Mouse (Mus musculus) testis, adult 10 weeks (tissue): Measurements from ENCODE around the gene Thap2. TPM values are rescaled to one million over a fixed set of nuclear protein-coding genes. Genes with fewer than 3 reads are reported as not detected.

Experiments
- polyA plus RNA-seq: library from polyadenylated mRNA; stranded (reverse); fragments of 350-450 nt; fragmentation: Illumina TruSeq; extraction: RNeasy Lipid Tissue Mini Kit (QIAGEN cat#74804); gene quantifications from one replicate; pipeline ENCODE4 v1.2.3, GENCODE M21; 2014; ENCODE audit warnings: low read depth, low replicate concordance

Thap2 gene
- 5.2 TPM for polyA plus RNA-seq

DNA sequence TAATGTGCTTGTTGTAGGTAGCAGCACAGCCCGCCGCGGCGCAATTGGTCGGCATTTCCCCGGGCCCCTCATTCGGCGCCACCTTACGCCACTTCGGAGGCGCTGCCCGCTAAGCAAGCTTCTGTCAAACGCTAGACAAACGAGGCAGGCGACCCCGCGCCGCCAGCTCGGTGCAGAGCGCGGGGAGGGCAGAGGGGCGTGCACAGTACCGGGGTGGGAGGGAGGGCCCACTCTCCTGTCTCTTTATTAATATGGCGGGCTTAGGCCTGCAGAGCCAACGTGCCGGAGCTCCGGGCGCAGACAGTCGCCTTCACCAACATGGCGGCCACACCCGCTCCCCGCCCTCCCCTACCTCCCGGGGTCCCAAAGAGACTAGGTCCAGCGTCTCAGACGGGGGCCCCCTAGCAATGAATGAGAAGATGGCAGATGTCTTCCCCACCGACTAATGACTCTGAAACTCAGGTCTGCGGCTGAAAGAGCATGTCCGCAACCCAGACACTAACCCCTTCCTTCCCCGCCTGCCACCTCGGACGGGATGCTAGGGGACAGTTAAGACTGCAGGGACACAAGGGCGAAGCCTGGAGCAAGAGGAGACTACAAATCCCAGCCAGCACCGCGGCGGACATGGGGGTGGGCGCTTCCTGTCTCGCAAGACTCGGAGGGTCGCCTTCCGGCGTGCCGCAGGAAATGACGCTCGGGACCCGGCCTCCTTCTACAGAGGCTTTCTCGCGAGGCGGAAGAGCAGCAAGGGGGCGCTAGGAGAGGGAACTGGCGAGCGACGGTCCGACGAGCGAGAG, at the start of gene Thap2, which contains the start of gene Zfc3h1:
TSS of gene Thap2 (minus strand) at position 223 of the 797 bp plus-strand sequence.
TSS of gene Zfc3h1 (plus strand) at position 739 of the 797 bp plus-strand sequence.

DNA sequence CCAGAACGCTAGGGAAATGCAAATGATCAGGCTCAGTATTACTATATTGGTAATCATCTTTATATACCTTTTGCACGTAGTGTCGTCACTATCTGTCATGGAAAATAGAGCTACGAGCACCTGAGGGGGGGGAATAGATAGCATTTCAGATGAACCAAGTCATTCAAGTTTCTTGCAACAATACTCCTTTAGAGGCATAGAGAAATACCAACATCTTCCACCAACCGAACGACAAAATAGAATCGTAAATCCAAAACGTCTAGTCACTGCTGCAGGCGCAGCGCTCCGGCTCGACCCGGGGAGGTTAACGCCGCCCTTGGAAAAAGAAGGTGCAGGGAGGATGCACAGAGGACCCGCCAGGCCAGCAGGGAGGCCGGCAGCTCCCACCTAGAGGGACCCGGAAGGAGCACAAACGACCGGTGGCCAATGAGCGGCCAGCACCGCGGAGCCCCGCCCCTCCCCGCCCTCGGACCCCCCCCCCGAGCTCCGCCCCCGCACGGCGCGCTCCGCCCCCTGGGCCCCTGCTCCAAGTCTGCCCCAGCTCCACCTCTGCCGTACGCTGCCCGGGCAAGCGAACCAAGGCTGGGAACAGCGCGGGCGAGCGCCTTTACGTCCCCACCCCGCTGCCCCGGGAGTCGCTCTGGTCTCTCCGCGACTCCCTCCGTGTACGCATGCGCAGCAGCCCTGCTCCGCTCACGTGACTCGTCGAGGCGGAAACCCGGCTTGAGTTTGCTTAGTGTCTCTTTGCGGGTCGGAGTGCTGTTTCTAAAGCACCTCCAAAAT, 22.2 kb downstream of the Thap2 start, which contains the start of gene Tmem19:
TSS of gene Tmem19 (minus strand) at position 662 of the 783 bp plus-strand sequence.

Other genes with a start within 250 kb of the Thap2 start
- gene Tph2, start 199.4 kb downstream of the Thap2 start, polyA plus RNA-seq: 0.20 TPM
- gene Tbc1d15, start 133.0 kb downstream of the Thap2 start, polyA plus RNA-seq: 261 TPM
- gene Rab21, start 68.8 kb downstream of the Thap2 start, polyA plus RNA-seq: 17.7 TPM
- 10.7 TPM for gene Tmem19, start 21.9 kb downstream of the Thap2 start, polyA plus RNA-seq
- gene Zfc3h1, start 516 bp upstream of the Thap2 start, polyA plus RNA-seq: 136 TPM
- gene A930009A15Rik, start 185.5 kb upstream of the Thap2 start, polyA plus RNA-seq: not detected
- 0.11 TPM for gene Lgr5, start 203.3 kb upstream of the Thap2 start, polyA plus RNA-seq